Mouse (Mus musculus): ENCODE results near the gene Itgae. TPM values are rescaled to one million over a fixed set of nuclear protein-coding genes. Genes with fewer than 3 reads are reported as not detected.

Gene Itgae
- total and polyA plus RNA-seq, 2 experiments from 2014 or later = 0.10 TPM; not detected in 1

- DNase-seq (ENCODE audit: low spot score) (no peak), ATAC-seq (ENCODE audit: low FRiP score) (no peak)
- no peaks in the 10 kb centered on the region for H3K36me3 ChIP-seq (ENCODE audit: insufficient read depth, low read length)
- no peak overlapping the region for H3K4me3 ChIP-seq (ENCODE audit: low read depth, low read length)
- no peak overlapping the region for H3K27ac ChIP-seq (ENCODE audit: low read depth, low read length)
- H3K9ac ChIP-seq (replicated peaks; ENCODE audit: low read length, poor library complexity, severe bottlenecking) = no peak overlapping the region
- no peak overlapping the region for H3K4me2 ChIP-seq (ENCODE audit: low read depth, low read length, poor library complexity, severe bottlenecking)
- no peak for TF ChIP-seq CTCF (IDR thresholded peaks at IDR 0.05)
- 54% methylated on average over 11 of the region's 11 CpGs for WGBS
- H3K9me3 ChIP-seq (ENCODE audit: low read length) = no peaks in the 10 kb centered on the region
- no peaks in the 10 kb centered on the region for H3K4me1 ChIP-seq (ENCODE audit: insufficient read depth, low read length)
- no peaks in the 10 kb centered on the region for H3K27me3 ChIP-seq (ENCODE audit: insufficient read depth, low read length)
Observed at GRCm38 (mm10) chr11:73146026-73146974, 55.9 kb downstream of the Itgae start.

GRCm38 (mm10) chr11:73146975-73147365, 56.6 kb downstream of the Itgae start:
- Histone ChIP-seq H3K4me2 (ENCODE audit: low read depth, low read length, poor library complexity, severe bottlenecking) (no peak overlapping the region), H3K36me3 (ENCODE audit: insufficient read depth, low read length) (no peaks in the 10 kb centered on the region), H3K9me3 (ENCODE audit: low read length) (no peaks in the 10 kb centered on the region), H3K9ac (replicated peaks; ENCODE audit: low read length, poor library complexity, severe bottlenecking) (no peak overlapping the region), H3K27ac (ENCODE audit: low read depth, low read length) (no peak overlapping the region), H3K4me3 (ENCODE audit: low read depth, low read length) (no peak overlapping the region), H3K27me3 (ENCODE audit: insufficient read depth, low read length) (no peaks in the 10 kb centered on the region), H3K4me1 (ENCODE audit: insufficient read depth, low read length) (no peaks in the 10 kb centered on the region)
- 40% methylated on average over 7 of the region's 7 CpGs for WGBS
- ATAC-seq (ENCODE audit: low FRiP score) = no peak
- no peak for DNase-seq (ENCODE audit: low spot score)
- no peak for TF ChIP-seq CTCF (IDR thresholded peaks at IDR 0.05)

- H3K4me1 ChIP-seq (ENCODE audit: insufficient read depth, low read length) = no peaks in the 10 kb centered on the region
- H3K36me3 ChIP-seq (ENCODE audit: insufficient read depth, low read length) = no peaks in the 10 kb centered on the region
- 70% methylated on average over 9 of the region's 9 CpGs for WGBS
- no peak for TF ChIP-seq CTCF (IDR thresholded peaks at IDR 0.05)
- ATAC-seq (ENCODE audit: low FRiP score) (no peak), DNase-seq (ENCODE audit: low spot score) (no peak)
- no peaks in the 10 kb centered on the region for H3K9me3 ChIP-seq (ENCODE audit: low read length)
- no peak overlapping the region for H3K27ac ChIP-seq (ENCODE audit: low read depth, low read length)
- no peak overlapping the region for H3K4me3 ChIP-seq (ENCODE audit: low read depth, low read length)
- no peak overlapping the region for H3K9ac ChIP-seq (replicated peaks; ENCODE audit: low read length, poor library complexity, severe bottlenecking)
- no peak overlapping the region for H3K4me2 ChIP-seq (ENCODE audit: low read depth, low read length, poor library complexity, severe bottlenecking)
- H3K27me3 ChIP-seq (ENCODE audit: insufficient read depth, low read length) = no peaks in the 10 kb centered on the region
Observed at GRCm38 (mm10) chr11:73148209-73148608, 57.8 kb downstream of the Itgae start.

DNA sequence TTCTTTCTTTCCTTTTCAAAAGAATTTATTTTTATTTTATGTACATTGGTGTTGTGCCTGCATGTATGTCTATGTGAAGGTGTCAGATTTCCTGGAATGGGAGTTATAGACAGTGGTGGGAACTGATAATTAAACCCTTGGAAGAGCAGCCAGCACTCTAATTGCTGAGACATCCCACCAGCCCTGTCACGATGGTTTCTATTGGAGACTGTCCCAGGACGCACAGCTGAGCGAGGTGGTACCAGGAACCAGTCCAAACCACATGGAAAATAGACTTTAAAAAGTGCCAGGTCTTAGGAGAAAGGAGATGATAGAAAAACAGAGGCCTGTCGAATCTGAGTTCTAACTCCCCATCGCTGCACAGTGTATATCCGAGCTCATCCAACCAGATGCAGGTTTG, 64.7 kb downstream of the Itgae start:
- no peak overlapping the region for H3K4me2 ChIP-seq (ENCODE audit: low read depth, low read length, poor library complexity, severe bottlenecking)
- H3K27ac ChIP-seq (ENCODE audit: low read depth, low read length) = no peak overlapping the region
- TF ChIP-seq CTCF (IDR thresholded peaks at IDR 0.05) = no peak
- H3K36me3 ChIP-seq (ENCODE audit: insufficient read depth, low read length) = no peaks in the 10 kb centered on the region
- DNase-seq (ENCODE audit: low spot score) (no peak), ATAC-seq (ENCODE audit: low FRiP score) (no peak)
- H3K4me3 ChIP-seq (ENCODE audit: low read depth, low read length) = no peak overlapping the region
- no peaks in the 10 kb centered on the region for H3K9me3 ChIP-seq (ENCODE audit: low read length)
- WGBS = 75% methylated on average over 6 of the region's 6 CpGs
- H3K9ac ChIP-seq (replicated peaks; ENCODE audit: low read length, poor library complexity, severe bottlenecking) = no peak overlapping the region
- no peaks in the 10 kb centered on the region for H3K4me1 ChIP-seq (ENCODE audit: insufficient read depth, low read length)
- H3K27me3 ChIP-seq (ENCODE audit: insufficient read depth, low read length) = no peaks in the 10 kb centered on the region

- Histone ChIP-seq H3K27me3 (ENCODE audit: insufficient read depth, low read length) (peaks cover 11% of the 10 kb centered on the region), H3K4me1 (ENCODE audit: insufficient read depth, low read length) (no peaks in the 10 kb centered on the region), H3K27ac (ENCODE audit: low read depth, low read length) (no peak within 1 kb of the TSS), H3K9ac (replicated peaks; ENCODE audit: low read length, poor library complexity, severe bottlenecking) (peak within 1 kb of the TSS; percentile 52), H3K4me2 (ENCODE audit: low read depth, low read length, poor library complexity, severe bottlenecking) (peak within 1 kb of the TSS; percentile 66), H3K9me3 (ENCODE audit: low read length) (no peaks in the 10 kb centered on the region), H3K36me3 (ENCODE audit: insufficient read depth, low read length) (no peaks in the 10 kb centered on the region), H3K4me3 (ENCODE audit: low read depth, low read length) (peak within 1 kb of the TSS; percentile 35)
- TF ChIP-seq CTCF (IDR thresholded peaks at IDR 0.05) = no peak
- no peak for ATAC-seq (ENCODE audit: low FRiP score)
- peak; percentile 34 for DNase-seq (ENCODE audit: low spot score)
- WGBS = 4% methylated on average over 49 of the region's 49 CpGs
Observed at GRCm38 (mm10) chr11:73159957-73160810, 69.8 kb downstream of the Itgae start, which contains the start of gene P2rx5. P2rx5 (plus strand) TSS chr11:73160421.

Measured in midbrain, postnatal 0 days (tissue).